Mouse (Mus musculus): ENCODE data around the gene Vps51.

Vps51 gene
- long read RNA-seq, experiment 1, transcript Vps51-208 (2 exons, 840 nt) = minor isoform, 10 of 40 reads
- long read RNA-seq, experiment 1, transcript Vps51-201 (10 exons, 2,675 nt) = major isoform, 23 of 40 reads
- long read RNA-seq, experiment 1, partial matches to known transcripts = 3 of 40 reads
- long read RNA-seq, experiment 1, other reads (novel, unspliced or antisense) = 3 of 40 reads
- long read RNA-seq, experiment 2, transcript Vps51-201 (10 exons, 2,675 nt) = major isoform, 26 of 45 reads
- long read RNA-seq, experiment 2, transcript Vps51-208 (2 exons, 840 nt) = minor isoform, 10 of 45 reads
- long read RNA-seq, experiment 2, partial matches to known transcripts = 5 of 45 reads
- long read RNA-seq, experiment 2, other reads (novel, unspliced or antisense) = 4 of 45 reads

DNA sequence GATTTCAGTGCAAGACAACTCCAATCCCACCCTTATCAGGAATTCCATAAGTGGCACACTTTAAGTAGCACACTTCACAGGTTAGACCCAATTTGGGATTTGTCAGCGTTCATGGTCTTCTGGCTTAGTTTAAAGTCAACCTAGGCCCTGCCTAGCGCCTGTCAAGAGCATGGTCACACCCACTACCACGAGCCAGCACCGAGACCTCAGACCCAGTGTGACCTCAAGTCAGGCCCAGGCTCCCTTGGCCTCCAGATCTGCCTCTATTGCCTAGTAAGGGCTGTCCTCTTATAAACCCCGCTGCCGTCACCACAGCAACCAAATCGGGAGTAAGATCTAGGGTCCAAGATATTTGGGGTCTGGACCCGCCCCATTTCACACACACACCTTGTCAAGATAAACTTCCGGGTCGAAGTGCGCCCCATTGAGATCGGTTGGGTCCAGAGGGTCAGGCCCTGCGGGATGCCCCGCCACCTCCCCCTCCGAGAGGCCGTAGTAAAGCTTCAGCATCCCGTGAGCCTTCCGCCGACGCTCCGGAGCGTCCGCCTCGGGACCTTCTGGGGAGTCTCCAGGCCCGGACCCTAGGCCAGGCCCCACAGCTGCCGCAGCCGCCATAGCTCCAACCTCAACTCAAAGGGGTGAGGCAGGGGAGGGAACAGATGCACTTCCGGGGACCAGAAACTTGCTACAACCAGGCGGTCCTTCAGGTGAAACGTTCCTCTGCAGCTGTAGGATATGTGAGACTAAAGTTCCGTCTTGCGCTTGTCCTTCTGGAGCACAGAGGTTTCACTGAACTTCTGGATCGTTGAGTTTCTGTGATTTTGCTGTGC is at the start of gene Vps51:
Gene Vps51, minus strand, starts transcription at position 668 of the 830 bp plus-strand sequence.
- intact Hi-C loops (cut with DNase I) = no loop called here

DNA sequence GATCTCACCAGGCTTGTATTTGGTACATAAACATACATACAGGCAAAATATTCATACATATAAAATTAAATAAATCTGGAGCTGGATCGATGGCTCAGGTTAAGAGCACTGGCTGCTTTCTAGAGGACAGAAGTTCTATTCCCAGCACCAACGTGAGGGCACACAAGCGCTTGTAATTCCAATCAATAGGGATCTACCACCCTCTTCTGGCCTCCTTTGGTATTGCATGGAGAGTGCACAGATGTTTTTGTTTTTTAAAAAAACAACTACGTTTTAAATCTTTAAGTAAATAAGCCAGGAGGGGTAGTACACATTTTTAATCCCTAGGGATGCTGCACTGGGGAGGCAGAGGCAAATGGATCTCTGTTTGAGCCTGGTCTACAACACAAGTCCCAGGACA is 49.3 kb upstream of the Vps51 start:
- intact Hi-C loops (cut with DNase I) = loop anchor here (5.0 kb wide), 1 partner anchor 164 kb away; the partner anchor contains the start of gene Pola2

DNA sequence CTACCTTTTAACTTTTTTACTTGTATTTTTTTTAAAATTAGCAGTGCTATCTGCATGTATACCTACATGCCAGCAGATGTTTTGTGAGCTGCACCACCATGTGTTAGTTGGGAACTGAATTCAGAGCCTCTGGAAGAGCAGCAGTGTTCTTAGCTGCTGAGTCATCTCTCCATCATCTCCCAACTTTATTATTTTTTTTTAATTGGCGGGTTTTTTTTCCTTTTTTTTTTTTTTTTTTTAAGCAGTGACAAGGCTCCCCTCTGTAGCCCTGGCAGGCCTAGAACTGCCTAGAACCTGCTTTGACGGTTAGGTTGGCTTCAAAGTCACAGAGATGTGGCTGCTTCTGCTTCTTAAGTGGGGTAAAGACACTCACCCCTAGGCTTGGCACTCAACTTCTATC is 47.9 kb upstream of the Vps51 start:
- intact Hi-C loops (cut with DNase I) = loop anchor here (5.0 kb wide), 2 partner anchors 38 to 163 kb away; partner anchors contain the start of gene Pola2

DNA sequence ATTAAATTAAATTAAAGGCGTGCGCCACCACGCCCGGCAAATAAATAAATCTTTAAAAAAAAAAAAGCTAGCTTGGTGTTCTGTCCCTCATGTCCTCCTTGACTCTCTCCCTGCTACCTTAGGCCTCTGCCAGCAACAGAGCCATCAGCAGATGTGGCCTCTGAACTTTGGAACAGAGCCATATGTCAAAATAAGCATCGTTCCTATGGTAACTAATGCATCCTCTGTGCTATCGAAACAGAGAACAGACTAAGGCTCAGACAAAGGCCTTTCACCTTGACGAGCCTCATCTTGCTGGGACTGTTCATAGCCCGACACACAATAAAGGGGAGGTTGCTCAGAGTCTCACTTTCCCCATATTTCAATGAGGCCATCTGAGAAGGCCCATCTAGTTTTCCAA is 46.3 kb upstream of the Vps51 start:
- intact Hi-C loops (cut with DNase I) = loop anchor here (5.0 kb wide), 1 partner anchor 36 kb away; no protein-coding TSS in a partner anchor

DNA sequence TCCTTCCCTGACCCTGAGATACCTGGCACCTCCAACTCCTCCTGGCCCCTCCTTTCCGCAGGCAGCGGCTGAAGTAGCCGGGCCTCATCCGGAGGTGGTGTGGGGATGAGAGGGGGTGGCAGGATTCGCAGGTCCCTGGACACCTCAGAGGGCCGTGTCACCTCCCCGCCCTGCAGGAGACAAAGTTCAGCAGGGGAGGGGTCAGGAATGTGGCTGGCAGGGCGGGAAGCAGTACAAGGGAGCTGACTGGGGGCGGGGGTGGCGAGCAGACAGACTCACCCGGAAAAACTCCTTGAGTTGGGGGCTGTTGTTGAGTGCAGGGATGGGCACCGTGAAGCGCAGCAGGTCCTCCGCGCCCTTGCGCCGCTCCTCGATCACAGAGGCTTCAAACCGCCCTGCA is 44.7 kb upstream of the Vps51 start:
- intact Hi-C loops (cut with DNase I) = loop anchor here (5.0 kb wide), 1 partner anchor 34 kb away; no protein-coding TSS in a partner anchor

DNA sequence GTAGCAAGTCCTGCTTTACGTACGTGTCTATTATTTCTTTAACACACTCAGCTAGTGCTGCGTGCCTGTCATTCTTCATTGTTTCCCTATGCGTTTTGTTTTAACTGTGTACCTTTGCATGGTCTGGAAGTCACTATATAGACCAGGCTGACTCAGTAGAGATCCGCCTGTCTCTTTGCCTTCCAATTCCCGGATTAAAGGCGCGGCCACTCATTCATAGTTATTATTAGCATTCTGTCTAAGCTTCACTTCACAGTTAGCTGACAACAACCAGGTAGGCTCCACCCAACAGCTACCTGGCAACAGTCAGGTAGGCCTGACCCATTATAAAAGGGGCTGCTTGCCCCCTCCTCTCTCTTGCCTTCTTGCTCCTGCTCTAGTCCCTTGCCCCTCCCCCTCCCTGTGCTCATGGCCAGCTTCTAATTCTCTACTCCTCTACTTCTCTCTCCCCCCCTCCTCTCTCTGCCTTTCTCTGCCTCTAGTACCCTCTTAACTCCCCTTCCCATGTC is 41.7 kb upstream of the Vps51 start:
- intact Hi-C loops (cut with DNase I) = no loop called here

DNA sequence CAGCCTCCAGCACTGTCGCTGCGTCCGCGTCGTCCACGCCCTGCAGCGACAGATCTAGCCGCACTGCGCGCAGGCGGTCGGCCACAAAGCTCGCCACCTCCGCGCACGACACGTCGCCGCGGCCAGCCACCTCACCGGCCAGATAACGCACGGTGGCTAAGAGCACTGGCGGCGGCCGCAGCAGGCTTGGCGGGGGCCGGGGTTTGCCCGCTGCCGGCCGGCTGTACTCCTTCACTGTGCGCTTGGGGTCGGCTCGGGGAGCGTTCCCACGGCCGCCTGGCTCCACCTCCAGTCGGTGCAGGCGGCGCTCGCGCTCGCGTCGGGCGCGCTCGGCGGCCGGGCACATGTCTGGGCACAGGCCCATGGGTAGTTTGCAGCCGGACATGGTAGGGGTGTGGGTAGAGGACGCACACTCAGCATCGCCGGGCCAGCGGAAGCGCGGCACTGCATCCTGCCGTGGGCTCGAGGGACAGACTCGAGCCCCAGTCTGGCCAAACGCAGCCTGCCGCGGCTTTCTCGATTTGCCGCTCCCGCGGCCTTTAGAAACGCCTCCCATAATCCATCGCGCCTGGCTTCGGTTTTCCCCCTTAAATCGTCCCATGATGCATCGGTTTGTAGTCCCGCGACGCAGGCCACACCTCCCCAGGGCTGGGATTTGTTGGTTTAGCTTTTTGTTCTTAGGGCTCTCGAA is 41.1 kb upstream of the Vps51 start, which contains the start of gene Sac3d1:
Gene Sac3d1, minus strand, starts transcription at position 665 of the 691 bp plus-strand sequence.
- intact Hi-C loops (cut with DNase I) = no loop called here

DNA sequence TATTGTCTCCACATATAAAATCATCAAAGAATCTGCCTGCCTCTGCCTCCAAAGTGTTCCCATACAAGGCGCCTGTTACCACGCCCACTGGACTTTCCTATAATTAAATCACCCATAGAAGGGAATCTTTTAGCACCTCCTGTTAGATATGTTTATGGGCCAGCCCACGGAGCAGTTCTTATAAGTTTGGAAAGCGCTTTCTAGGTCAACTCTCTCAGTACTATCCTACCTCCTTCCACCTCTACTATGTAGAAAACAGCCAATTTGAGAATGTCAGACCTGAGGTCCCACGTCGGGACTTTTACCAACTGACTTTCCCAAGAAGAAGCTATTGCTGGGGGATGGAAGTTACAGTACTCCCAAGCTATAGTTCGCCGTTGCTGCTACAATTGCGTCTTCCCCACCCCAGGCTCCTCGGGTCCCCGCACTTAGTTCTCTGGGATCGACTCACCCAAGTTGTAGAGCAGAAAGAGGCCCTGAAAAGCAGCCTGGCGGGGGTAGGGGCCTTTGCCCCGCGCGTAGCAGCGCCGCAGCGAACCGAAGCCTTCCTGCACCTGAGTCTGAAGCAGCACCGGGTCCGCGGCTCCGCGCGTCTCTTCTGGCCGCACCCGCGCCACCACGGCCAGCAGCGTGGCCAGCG is 40.4 kb upstream of the Vps51 start:
- intact Hi-C loops (cut with DNase I) = no loop called here

DNA sequence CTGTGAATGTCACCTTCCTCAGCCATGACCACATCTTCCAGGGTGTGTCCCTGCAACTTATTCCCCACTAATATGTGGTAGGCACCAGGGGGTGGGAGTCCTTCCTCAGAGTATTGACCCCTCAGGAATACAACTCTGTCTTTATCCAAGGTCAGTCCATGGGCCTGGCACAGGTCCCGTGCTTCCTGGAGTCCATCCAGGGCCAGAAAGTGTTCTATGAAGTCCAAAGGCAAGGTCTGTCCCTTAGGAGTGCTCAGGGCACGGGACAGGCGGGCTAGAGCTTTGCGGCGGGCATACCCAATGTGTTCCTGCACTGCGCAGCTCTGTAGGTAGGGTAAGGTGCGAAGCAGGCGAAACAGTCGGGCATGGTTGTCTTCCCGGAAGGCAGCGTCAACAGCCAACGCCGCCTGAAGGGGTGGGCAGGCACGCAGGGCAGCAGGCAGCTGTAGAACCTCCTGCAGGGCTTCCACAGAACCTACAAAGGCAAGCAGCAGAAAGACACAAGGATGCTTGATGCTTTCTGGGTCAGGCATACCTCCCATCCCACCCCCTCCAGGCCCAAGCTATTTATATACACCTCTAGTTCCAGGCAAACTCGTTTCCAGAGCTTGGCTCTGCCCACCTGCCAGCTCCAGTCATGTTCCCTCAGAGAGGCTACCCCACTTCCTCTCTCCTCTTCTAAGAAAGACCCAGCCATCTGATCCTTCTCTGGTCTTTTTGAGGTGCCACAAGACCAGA is 39.3 kb upstream of the Vps51 start:
- intact Hi-C loops (cut with DNase I) = no loop called here

DNA sequence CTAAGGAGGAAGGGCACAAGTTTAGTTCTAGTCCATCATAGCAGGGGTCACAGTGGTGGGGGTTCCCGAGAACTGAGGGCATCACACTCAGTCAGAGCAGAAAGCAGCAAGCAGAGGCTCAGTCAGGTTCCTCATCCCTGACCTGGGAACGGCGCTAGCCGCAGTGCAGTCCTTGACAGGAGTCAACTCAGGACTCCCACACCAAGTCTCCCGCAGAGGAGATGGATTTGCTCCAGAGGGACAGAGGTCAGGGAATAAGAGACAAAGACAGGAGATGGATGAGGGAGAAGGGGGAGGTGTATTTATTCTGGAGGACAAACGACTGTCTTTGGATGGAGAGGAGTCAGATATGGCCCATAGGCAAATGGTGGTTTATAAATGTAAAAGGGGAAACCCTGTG is 36.1 kb upstream of the Vps51 start:
- intact Hi-C loops (cut with DNase I) = no loop called here

DNA sequence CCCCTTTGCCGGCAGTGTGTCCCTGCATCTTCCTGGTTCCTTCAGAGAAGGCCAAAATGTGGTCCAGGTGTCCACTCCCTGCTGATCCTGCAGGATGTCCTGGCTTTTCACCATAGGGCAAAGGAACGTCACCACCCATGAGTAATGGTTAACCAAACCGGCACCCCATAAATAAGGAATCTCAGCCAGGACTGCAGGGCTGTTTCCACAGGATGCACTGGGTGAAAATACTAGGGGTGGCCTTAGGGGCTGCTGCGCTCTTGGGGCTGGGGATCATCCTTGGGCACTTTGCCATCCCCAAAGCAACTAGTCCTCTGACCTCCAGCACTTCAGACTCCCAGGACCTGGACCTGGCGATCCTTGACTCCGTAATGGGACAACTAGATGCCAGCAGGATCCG is 28.6 kb upstream of the Vps51 start, which contains the start of gene Naaladl1:
Gene Naaladl1, plus strand, starts transcription at position 197 of the 400 bp plus-strand sequence.
- intact Hi-C loops (cut with DNase I) = no loop called here

DNA sequence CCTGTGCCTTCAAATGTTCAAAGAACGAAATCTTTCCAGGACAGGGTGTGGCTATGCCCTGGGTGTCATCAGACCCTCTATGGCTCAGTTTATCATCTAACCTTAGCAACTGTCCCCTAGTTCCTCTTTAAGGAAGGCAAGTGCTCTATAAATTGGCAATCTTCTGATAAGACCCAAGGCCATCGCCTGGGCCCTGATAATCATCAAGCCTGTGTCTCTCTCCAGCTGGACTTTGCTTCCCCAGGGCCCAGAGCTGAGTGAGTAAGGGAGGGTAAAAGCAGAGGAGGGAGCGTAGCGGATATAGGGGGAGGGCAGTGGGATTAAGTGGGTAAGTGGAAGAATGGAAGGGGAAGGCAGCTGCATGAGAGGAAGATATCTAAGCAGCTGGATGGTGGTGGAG is 27.4 kb upstream of the Vps51 start:
- intact Hi-C loops (cut with DNase I) = no loop called here

DNA sequence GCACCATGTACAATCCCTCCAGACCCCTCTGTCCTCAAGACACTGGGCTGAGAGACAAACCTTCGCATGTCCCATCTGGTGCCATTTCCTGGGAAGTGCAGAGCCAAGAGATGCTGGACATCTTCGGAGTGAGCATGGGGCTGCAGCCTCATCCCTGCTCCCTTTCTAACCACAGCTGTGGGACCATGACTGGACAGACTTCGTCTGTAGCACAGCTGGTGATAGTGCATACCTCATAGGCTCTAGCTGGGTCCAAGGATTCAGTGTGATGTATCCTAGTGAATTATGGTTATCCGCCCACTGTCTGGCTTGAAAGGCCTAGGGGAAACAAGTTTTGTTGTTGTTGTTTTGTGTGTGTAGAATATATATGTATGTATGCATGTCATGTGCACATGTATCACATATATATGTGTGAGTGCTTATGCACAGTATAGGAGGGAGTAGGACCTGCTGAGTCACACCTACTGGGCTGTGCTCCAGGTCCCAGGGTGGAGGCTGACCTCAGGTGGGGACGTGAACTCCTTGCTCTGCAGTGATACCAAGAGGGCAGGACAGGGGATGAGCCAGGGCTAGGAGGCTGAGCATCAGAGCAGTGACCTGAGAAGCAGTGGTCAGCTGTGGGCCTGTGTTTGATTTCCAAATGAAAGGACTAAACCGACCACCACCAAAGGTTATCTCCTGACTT is 25.3 kb upstream of the Vps51 start:
- intact Hi-C loops (cut with DNase I) = no loop called here

DNA sequence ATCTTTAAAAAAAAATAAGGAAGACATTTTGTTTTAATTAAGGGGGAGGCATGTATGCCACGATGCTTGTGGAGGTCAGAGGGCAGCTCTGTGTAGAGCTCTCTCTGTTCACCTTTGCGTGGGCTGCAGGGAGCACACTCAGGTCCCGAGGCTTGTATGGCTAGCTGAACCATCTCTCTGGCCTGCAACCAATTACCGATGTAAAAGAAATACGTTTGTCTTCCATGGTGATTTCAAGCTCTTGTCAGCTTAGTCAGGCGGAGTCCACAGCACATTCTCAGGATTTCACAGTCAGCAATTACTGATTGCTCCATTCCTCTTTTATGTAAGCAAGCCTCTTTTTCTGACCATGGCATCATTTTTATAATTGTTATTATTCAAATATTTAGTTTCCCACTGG is 24.2 kb upstream of the Vps51 start:
- intact Hi-C loops (cut with DNase I) = no loop called here

DNA sequence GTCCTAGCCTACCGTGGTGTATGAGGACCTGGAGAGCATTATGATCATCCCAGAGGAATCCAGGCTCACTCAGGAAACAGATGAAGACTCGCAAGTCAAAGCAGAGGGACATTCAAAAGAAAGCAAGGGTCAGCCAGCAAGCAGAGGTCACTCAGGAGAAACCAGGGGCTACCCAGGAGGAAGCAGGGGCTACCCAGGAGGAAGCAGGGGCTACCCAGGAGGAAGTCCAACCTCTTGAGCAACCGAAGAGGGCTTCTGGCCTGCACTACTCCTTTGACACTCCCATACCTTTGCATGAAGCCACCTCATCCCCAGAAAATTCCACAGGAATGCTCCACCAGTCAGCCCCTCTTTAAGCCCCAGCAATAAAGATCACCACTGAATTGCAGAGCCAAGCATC is 20.8 kb upstream of the Vps51 start:
- intact Hi-C loops (cut with DNase I) = no loop called here

DNA sequence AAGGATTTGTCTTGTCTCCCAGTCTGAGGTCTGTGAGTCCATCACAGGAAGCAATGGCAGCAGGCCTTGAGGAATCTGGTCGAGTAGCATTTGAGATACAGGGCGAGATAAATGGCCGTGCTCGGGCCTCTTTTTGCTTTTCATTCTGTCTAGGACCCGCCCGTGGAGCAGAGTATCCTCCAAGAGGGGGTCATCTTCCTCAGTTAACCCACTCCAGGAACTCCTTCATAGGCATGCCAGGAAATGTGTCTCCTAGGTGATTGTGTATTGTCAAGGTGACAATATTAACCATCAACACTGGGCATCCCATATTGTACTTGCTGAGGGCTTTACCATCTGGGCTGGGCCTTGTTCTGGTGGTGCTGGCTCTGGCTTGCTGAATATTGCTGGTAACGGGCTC is 17.1 kb upstream of the Vps51 start, which contains the start of gene AC131692.1:
Gene AC131692.1, plus strand, starts transcription at position 301 of the 400 bp plus-strand sequence.
- intact Hi-C loops (cut with DNase I) = no loop called here

DNA sequence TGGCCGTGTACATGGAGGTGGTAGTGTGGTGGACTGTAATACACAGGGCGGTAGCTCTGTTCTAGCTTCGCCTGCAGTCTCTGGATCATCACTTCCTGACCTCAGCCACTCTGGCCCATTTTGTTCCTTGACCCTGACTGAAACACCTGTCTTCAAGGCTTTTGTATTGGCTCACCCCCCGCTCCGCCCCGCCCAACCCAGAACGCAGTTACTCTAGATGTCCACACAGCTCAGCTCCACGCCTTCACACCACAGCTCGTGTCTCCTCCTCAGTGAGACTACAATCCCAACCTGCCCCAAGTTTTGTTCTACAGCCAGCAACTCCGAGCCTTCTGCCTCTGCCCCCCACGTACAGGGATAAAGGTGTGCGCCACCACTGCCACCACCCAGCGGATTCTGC is 11.8 kb upstream of the Vps51 start:
- intact Hi-C loops (cut with DNase I) = loop anchor here (5.0 kb wide), 1 partner anchor 33 kb away; no protein-coding TSS in a partner anchor

DNA sequence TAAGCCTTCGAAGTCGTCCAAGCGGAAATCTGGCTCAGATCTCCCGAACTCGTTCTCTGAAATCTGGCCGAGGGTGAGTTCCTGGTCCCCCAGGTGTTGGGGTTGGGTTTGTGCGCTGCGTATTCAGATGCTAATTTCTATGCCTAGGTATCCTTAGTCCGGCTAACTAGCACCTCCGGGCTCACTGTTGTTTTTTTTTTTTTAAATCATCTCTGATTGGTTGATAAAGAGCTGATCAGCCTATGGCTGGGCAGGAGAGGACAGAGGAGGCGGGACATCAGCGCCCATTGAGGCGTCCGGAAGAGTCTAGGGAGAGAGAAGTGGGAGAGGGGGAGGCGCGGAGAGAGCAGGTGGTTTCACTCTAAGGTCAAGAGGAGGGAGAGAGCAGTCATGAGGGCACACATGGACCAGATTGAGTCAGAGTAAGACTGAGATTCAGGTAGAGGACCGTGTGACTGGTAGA is 8.4 kb upstream of the Vps51 start:
- intact Hi-C loops (cut with DNase I) = loop anchor here (5.0 kb wide), 1 partner anchor 37 kb away; no protein-coding TSS in a partner anchor
